Mouse (Mus musculus): ENCODE measurements around the gene Wnk2. TPM values are rescaled to one million over a fixed set of nuclear protein-coding genes. Genes with fewer than 3 reads are reported as not detected.

Gene Wnk2
- polyA plus RNA-seq, 2 experiments = 3.0 to 7.8 TPM

DNA sequence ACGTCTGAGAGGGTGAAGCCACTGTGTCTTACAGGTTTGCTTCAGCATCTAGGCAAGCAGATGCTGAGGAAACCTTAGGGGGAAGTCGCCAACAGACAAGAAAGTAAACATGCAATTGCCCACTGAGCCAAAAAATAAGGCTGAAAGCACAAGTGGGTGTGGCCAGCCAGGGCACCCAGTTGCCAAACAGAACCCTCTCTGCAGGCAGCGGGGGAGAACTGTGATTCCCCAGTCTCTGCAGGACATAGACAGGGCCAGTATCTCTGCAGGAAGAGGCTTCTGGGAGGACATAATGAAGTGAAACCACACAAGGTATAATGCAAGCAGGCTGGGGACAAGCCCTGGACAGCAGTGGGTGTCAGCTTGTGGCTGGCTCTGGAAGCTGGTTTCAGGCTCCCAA is 38.1 kb downstream of the Wnk2 start:
- ATAC-seq (ENCODE audit: low FRiP score, low read depth) = no peak
- WGBS = 84% methylated on average over 3 of the region's 3 CpGs
- no peaks in the 10 kb centered on the region for H3K4me1 ChIP-seq (ENCODE audit: control insufficient read depth, insufficient read depth, low read length)
- DNase-seq (ENCODE audit: low spot score) = no peak
- no peak for TF ChIP-seq POLR2A (IDR thresholded peaks at IDR 0.05; ENCODE audit: borderline replicate concordance, extremely low read depth, insufficient read depth, insufficient read length)
- no peak overlapping the region for H3K27ac ChIP-seq (replicated peaks; ENCODE audit: low read depth, low read length)
- H3K9ac ChIP-seq (ENCODE audit: low read depth, low read length, severe bottlenecking) = no peak overlapping the region
- H3K9me3 ChIP-seq (ENCODE audit: control insufficient read depth, low read length) = peaks cover 7% of the 10 kb centered on the region; the same call in 1 of the 2 replicates
- H3K4me3 ChIP-seq (replicated peaks; ENCODE audit: low read length) = no peak overlapping the region
- no peak overlapping the region for H3K4me2 ChIP-seq (replicated peaks; ENCODE audit: low read depth, low read length, severe bottlenecking)
- H3K27me3 ChIP-seq (ENCODE audit: control insufficient read depth, insufficient read depth, low read length) = no peaks in the 10 kb centered on the region
- no peaks in the 10 kb centered on the region for H3K36me3 ChIP-seq (ENCODE audit: control insufficient read depth, insufficient read depth, low read length)

DNA sequence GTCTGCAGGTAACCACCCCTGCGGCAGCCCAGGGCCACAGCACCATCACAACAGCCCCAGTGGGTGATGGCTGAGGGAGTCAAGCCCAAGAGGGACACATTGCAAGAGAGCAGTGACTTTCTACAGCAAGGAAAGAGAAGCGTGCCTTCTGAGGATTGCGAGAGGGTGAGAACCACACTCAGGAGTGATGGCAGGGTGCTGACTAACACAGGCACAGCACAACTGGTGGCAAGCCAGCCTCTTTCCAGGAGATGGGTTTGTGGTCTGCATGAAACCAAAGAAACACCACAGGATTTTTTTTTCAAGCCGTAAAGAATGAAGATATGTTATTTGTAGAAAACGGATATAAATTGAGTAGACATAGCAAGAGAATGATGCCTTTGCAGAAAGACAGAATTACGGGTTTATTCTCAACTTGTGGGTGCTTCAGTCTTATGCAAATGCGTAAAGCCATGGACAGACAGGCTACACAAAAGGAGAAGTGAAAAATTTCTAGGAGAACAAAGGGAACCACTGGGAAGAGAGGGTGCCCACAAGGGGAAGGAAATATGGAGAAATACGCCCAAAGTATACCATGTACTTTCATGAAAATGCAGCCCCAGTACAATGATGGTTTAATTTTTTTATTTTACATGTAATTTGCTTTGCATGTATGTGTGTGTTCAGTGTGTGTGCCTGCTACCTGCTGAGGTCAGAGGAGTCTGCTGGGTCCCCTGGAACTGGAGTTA is 39.5 kb downstream of the Wnk2 start:
- WGBS = 87% methylated on average over 8 of the region's 8 CpGs
- Histone ChIP-seq H3K27me3 (ENCODE audit: control insufficient read depth, insufficient read depth, low read length) (no peaks in the 10 kb centered on the region), H3K4me1 (ENCODE audit: control insufficient read depth, insufficient read depth, low read length) (no peaks in the 10 kb centered on the region), H3K4me2 (replicated peaks; ENCODE audit: low read depth, low read length, severe bottlenecking) (no peak overlapping the region), H3K36me3 (ENCODE audit: control insufficient read depth, insufficient read depth, low read length) (no peaks in the 10 kb centered on the region), H3K9me3 (ENCODE audit: control insufficient read depth, low read length) (peaks cover 7% of the 10 kb centered on the region; the same call in 1 of the 2 replicates), H3K9ac (ENCODE audit: low read depth, low read length, severe bottlenecking) (no peak overlapping the region), H3K27ac (replicated peaks; ENCODE audit: low read depth, low read length) (no peak overlapping the region), H3K4me3 (replicated peaks; ENCODE audit: low read length) (no peak overlapping the region)
- DNase-seq (ENCODE audit: low spot score) = no peak
- TF ChIP-seq POLR2A (IDR thresholded peaks at IDR 0.05; ENCODE audit: borderline replicate concordance, extremely low read depth, insufficient read depth, insufficient read length) = no peak
- ATAC-seq (ENCODE audit: low FRiP score, low read depth) = no peak

DNA sequence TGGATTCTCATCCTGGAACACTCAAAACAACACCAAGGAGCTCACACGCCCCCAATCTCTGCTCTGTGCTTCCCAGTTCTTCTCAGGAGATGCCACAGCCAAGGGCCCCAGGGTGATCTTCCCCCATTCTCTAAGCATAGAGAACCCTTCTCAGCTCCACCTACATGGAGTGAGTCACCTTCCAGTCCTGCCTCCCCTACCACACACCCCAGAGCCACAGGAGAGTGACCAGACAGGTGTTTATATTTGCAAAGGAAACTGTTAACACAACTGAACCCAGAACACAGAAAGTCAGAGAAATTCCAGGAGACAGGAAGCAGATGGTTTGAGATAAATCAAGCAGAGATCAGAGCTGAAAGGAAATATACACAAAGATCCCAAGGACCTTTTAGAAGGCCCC is 43.9 kb downstream of the Wnk2 start:
- Histone ChIP-seq H3K4me1 (ENCODE audit: control insufficient read depth, insufficient read depth, low read length) (0 out of 2 replicates have a peak, but pooled peaks cover 4% of the 10 kb centered on the region), H3K36me3 (ENCODE audit: control insufficient read depth, insufficient read depth, low read length) (no peaks in the 10 kb centered on the region; the same call in 1 of the 2 replicates), H3K9ac (ENCODE audit: low read depth, low read length, severe bottlenecking) (no peak overlapping the region), H3K4me3 (replicated peaks; ENCODE audit: low read length) (no peak overlapping the region), H3K27me3 (ENCODE audit: control insufficient read depth, insufficient read depth, low read length) (no peaks in the 10 kb centered on the region), H3K9me3 (ENCODE audit: control insufficient read depth, low read length) (peaks cover 7% of the 10 kb centered on the region; the same call in 1 of the 2 replicates), H3K4me2 (replicated peaks; ENCODE audit: low read depth, low read length, severe bottlenecking) (no peak overlapping the region), H3K27ac (replicated peaks; ENCODE audit: low read depth, low read length) (no peak overlapping the region)
- no peak for DNase-seq (ENCODE audit: low spot score)
- 67% methylated on average over 1 of the region's 1 CpGs for WGBS
- no peak for ATAC-seq (ENCODE audit: low FRiP score, low read depth)
- no peak for TF ChIP-seq POLR2A (IDR thresholded peaks at IDR 0.05; ENCODE audit: borderline replicate concordance, extremely low read depth, insufficient read depth, insufficient read length)

DNA sequence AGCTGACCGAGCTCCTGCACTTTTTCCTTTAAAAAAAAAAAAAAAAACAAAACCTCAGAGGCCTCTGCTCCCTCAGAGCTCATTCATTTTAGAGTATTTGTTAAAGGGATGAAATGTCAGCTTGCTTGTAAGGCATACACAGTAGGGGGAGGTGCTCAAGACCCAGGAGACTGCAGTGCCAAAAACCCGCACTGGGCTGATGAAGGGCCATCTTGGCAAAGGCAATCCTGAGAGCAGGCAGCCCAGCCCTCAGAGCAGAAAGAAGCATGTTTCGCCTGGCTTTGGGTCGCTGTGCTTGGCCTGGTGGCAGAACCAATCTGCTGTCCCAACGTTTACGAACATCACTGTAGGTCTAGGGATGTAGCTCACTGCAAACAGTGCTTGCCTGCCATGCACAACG is 44.6 kb downstream of the Wnk2 start:
- 0 out of 2 replicates have a peak, but pooled peaks cover 4% of the 10 kb centered on the region for H3K4me1 ChIP-seq (ENCODE audit: control insufficient read depth, insufficient read depth, low read length)
- no peaks in the 10 kb centered on the region; the same call in 1 of the 2 replicates for H3K36me3 ChIP-seq (ENCODE audit: control insufficient read depth, insufficient read depth, low read length)
- no peak overlapping the region for H3K27ac ChIP-seq (replicated peaks; ENCODE audit: low read depth, low read length)
- no peak overlapping the region for H3K4me3 ChIP-seq (replicated peaks; ENCODE audit: low read length)
- 73% methylated on average over 7 of the region's 7 CpGs for WGBS
- no peak overlapping the region for H3K9ac ChIP-seq (ENCODE audit: low read depth, low read length, severe bottlenecking)
- no peak for TF ChIP-seq POLR2A (IDR thresholded peaks at IDR 0.05; ENCODE audit: borderline replicate concordance, extremely low read depth, insufficient read depth, insufficient read length)
- no peaks in the 10 kb centered on the region for H3K27me3 ChIP-seq (ENCODE audit: control insufficient read depth, insufficient read depth, low read length)
- peaks cover 7% of the 10 kb centered on the region; the same call in 1 of the 2 replicates for H3K9me3 ChIP-seq (ENCODE audit: control insufficient read depth, low read length)
- H3K4me2 ChIP-seq (replicated peaks; ENCODE audit: low read depth, low read length, severe bottlenecking) = no peak overlapping the region
- ATAC-seq (ENCODE audit: low FRiP score, low read depth) (no peak), DNase-seq (ENCODE audit: low spot score) (no peak)

DNA sequence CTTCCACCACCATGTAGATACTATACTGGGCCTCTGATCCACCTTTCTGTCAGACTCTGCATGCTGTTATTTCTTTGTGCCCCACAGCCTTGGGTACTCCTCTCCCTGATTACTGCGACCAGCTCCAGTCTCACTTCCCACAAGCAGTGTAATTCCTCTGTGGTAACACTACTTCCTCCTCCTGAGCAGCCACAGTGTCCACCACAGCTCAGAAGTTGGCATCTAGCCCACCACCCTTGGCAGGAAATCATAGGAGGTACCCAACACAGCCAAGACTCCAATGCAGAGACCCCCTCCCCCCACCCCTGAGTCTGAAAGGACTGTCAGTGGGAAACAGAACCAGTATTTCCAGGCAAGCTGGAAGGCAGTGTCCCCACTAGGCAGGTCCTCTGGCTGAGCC is 47.4 kb downstream of the Wnk2 start:
- H3K27ac ChIP-seq (replicated peaks; ENCODE audit: low read depth, low read length) = no peak overlapping the region
- 0 out of 2 replicates have a peak, but pooled peaks cover 4% of the 10 kb centered on the region for H3K4me1 ChIP-seq (ENCODE audit: control insufficient read depth, insufficient read depth, low read length)
- no peaks in the 10 kb centered on the region for H3K27me3 ChIP-seq (ENCODE audit: control insufficient read depth, insufficient read depth, low read length)
- H3K36me3 ChIP-seq (ENCODE audit: control insufficient read depth, insufficient read depth, low read length) = no peaks in the 10 kb centered on the region; the same call in 1 of the 2 replicates
- no peak overlapping the region for H3K4me3 ChIP-seq (replicated peaks; ENCODE audit: low read length)
- TF ChIP-seq POLR2A (IDR thresholded peaks at IDR 0.05; ENCODE audit: borderline replicate concordance, extremely low read depth, insufficient read depth, insufficient read length) = no peak
- no peaks in the 10 kb centered on the region for H3K9me3 ChIP-seq (ENCODE audit: control insufficient read depth, low read length)
- DNase-seq (ENCODE audit: low spot score) (peak; percentile 17), ATAC-seq (ENCODE audit: low FRiP score, low read depth) (no peak)
- H3K4me2 ChIP-seq (replicated peaks; ENCODE audit: low read depth, low read length, severe bottlenecking) = no peak overlapping the region
- 67% methylated on average over 1 of the region's 1 CpGs for WGBS
- no peak overlapping the region for H3K9ac ChIP-seq (ENCODE audit: low read depth, low read length, severe bottlenecking)

All from limb, embryonic 14.5 days (tissue).